Mouse (Mus musculus): ENCODE measurements around the gene Gm30302.

- TF ChIP-seq CTCF (IDR thresholded peaks at IDR 0.05; ENCODE audit: low read depth) (no peak), EP300 (IDR thresholded peaks at IDR 0.05; ENCODE audit: low read depth) (no peak)
These were observed 32.5 kb downstream of the Gm30302 start for GRCm38 (mm10) chr13:49766269-49766668.

All from heart, postnatal 0 days (tissue).